Mouse (Mus musculus): ENCODE data around the gene Rpia.

The Rpia gene

DNA sequence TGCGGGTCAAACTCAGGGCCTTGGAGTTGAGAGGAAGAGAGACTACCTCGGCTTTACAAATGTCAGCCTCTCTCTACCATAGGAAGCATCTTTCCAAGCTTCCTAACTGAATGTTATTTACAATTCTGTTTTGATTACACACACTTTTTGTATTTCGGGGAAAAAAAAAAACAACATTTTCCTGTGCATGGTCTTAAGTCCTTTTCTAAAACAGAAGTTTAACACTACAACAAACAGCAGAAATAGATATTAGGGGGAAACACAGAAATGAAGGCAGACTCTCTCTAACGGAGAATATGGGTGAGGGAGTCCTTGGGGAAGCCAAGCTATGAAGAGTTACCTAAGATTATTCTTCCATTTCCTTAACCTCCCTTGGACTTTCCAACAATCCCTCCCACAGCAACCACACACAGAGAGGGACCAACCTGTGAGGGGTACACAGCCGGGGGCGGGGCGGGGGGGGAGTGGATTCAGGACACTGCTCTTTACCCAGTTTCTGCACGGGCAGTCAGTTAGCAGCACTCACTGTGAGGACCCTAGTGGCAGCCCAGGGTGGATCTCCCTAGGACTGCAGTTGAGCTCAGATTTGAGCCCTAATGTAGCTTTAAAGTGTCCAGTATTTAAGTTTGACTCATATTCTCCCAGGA is 40.7 kb downstream of the Rpia start:
- DNase-seq (ENCODE audit: low read depth, low spot score), result no peak

DNA sequence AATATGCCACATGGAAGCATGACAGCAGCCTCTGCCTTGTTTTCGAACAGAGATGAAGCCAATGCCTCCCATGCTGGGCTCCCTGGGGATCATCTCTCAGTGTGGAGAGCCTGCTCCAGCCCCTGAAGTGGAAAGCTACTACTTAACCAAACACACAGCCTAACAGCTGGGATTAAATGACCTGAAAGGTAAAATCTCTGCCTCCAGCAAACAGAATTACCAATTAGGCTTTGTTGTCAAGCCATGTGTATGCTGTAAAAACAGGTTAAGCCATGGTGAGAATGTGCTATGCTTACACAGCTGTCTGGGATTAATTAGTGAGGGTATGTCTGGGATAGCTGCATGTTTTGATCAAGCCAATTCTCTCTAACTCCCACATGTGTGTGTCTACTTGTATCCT is 42.3 kb downstream of the Rpia start:
- DNase-seq (ENCODE audit: low read depth, low spot score), result no peak

GRCm38 (mm10) chr6:70747702-70748101 is 44.3 kb downstream of the Rpia start:
- no peak for DNase-seq (ENCODE audit: low read depth, low spot score)

DNA sequence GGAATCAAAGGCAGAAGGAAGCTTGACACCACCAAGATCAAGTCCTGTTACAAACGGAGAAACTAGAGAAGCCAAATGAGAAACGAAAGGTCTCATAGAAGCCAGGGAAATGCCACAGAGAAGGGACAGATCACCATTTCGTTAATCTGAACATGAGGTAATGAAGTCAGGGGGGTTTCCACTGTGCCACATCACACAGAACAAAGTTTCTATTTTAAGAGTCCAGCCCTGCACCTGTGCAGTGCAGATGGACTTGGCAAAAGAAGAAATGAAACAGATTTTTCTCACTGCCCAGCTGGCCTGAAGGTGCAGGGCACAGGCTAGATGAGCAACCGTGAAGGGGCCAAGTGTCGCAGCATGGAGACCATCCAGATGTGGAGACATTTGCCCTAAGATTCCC is 48.1 kb downstream of the Rpia start:
- no peak for DNase-seq (ENCODE audit: low read depth, low spot score)

DNA sequence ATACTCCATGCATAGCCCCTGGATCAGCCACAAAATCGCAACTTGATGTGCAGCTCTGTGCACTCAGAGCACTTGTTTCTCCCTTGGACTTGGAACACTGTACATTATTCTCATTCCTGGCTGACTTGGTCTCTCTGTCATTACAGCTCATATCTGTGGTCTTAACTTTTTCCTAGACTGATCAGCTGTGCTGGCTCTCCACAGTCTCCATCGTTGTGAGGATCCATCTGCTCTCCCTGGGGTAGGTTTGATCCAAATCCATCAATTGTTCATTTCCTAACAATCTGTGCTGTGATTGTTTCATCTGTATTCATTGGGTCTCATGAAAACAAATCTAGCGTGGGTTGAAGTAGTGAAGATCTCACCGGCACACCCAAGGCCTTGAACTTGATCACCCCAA is 49.2 kb downstream of the Rpia start:
- no peak for DNase-seq (ENCODE audit: low read depth, low spot score)

- no peak for DNase-seq (ENCODE audit: low read depth, low spot score)
Observed at GRCm38 (mm10) chr6:70740535-70740934, 51.5 kb downstream of the Rpia start.

DNA sequence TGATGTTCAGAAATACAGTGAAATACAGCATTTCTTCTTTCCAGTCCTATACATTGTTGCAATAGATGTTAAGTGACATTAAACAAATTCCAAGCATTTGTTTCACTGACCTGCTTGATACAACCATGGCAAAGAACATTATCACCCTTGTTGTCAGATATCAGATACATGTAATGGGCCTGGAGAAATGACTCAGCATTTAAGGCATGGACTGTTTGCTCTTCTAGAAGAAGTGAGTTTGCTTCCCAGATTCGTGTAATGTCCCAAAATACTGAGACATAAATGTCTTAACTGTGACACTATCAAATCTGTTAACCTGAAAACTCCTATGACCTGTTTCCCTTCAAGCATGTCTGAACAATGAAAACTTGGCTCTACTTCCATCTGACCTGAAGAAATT is 52.6 kb downstream of the Rpia start:
- no peak for DNase-seq (ENCODE audit: low read depth, low spot score)

- no peak for DNase-seq (ENCODE audit: low read depth, low spot score)
Observed at GRCm38 (mm10) chr6:70735528-70735927, 56.5 kb downstream of the Rpia start.

GRCm38 (mm10) chr6:70730828-70731227 is 61.2 kb downstream of the Rpia start:
- DNase-seq (ENCODE audit: low read depth, low spot score), result no peak

DNA sequence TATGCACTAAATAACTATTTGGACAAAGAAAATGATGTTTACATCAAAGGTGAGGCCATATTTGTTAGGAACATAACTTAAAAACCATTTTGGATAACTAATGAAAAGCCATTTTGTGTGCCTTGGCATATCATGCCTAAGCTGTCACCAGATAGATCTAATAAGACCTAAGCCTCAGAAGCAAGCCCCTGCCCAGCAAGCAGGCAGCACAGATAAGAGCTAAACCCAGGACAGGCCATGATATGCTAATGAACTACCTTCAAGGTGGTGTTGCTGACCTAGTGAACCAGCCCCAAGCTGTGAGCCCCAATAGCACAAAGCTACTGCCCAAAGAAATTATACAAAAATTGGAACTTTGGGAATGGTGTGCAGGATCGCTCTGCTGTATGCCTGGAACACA is 62.9 kb downstream of the Rpia start:
- no peak for DNase-seq (ENCODE audit: low read depth, low spot score)

DNA sequence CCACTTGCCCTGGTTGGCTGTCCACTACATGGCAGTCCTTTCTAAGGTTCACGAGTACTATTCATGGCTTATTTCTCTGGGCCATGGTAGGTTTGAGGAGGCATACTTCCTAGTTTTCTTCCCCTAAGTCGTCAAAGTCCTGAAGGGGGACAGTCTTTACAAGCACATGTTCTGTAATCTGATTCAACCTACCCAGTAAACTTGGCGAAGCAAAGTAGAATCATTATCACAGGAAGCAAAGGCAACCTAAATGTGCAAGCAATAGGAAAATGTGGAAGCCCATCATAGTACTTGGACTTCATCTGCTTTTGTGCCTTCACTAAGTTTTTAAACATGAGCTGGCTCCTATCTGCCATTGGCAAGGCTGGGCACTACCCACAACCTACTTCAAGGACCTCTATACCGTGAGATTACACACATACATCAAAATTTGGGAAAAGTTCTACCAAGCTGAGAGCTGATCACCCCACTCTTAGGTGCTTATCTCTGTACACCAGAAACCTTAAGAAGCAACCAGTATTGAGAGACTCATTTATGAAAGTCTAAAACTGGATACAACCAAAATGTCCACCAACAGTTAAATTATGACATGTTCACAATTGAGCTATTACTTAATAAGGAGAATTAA is 64.8 kb downstream of the Rpia start:
- no peak for DNase-seq (ENCODE audit: low read depth, low spot score)

DNA sequence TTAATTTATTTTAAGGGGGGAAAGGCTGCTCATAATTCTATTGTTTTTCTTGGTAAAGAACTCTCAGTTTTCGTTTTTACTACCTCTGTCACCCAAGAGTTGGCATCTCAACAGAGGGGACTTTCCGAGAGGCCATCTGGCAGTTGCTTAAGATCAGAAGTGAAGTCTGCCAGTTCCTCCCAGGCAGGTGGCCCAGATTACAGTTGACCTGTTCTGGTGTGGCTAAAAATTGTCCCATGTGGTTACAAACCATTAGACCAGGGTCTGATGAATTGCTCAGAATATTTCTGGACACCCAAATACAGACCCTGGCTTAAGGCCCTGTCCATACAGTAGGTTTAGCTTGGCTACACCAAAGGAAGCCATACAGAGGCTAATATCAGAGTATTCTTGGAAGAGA is 66.4 kb downstream of the Rpia start:
- DNase-seq (ENCODE audit: low read depth, low spot score), result no peak

GRCm38 (mm10) chr6:70724722-70725121 is 67.3 kb downstream of the Rpia start:
- DNase-seq (ENCODE audit: low read depth, low spot score), result no peak

DNA sequence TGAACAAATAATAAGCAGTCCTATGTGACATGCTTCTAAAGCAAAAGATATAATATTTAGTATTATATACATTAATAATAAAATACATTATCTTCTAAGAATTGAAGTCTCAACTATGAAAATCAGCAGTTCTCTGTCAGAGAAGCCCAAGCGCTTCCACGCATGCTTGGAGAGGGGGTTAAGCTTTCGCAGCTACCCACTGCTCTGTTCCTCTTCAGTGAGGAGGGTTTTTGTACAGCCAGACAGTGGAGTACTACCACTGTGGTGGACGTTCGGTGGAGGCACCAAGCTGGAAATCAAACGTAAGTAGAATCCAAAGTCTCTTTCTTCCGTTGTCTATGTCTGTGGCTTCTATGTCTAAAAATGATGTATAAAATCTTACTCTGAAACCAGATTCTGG is 69.7 kb downstream of the Rpia start:
- no peak for DNase-seq (ENCODE audit: low read depth, low spot score)

DNA sequence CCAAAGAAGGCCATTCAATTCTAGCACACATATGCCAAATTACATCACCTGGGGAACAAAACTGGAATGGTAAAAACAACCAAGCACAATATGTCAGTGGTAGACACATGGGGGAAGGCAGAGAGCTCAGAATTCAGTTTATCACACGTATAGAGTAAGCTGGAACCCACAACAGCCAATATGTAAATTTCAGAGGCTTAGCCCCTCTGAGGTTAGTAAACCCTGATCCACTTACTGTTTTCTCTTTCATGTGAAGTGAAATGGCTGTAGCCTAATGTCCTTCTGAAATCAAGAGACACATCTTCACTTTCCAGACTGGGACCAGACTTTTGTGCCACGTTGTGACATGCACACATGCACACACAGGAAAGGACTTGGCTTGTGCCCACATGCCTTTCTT is 73.3 kb downstream of the Rpia start:
- no peak for DNase-seq (ENCODE audit: low read depth, low spot score)

DNA sequence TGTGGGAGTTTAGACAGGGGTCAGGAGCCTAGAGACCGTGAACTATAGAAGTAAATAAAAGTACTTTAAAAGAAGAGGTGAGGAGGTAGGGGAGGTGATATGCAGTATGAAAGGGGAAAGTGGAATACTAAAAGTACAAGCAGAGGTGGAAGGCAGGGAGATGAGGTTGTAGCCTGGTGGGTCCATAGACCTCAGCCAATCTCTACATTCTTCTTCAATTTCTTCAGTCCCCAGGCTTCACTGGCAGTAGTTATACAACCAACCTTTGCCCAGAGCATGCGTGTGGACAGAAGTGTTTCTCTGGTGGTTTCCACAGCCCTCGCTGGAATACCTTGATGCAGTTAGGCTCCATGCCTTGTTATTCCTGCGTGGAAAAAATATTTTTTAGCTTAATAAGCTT is 73.9 kb downstream of the Rpia start:
- no peak for DNase-seq (ENCODE audit: low read depth, low spot score)

GRCm38 (mm10) chr6:70716701-70717393 is 75.2 kb downstream of the Rpia start:
- peak; percentile 1 for DNase-seq (ENCODE audit: low read depth, low spot score)
